Mouse (Mus musculus): ENCODE measurements around the gene Ulk3.
A peak's percentile ranks its signal among the peaks of the same experiment; 100 is the strongest.

Gene Ulk3

GRCm38 (mm10) chr9:57618854-57619253 is 29.6 kb downstream of the Ulk3 start:
- DNase-seq = no peak

GRCm38 (mm10) chr9:57620674-57621073 is 31.4 kb downstream of the Ulk3 start, which contains the start of gene Lman1l:
Gene Lman1l, minus strand, starts transcription at chr9:57620774.
- no peak for DNase-seq

- no peak for DNase-seq
Observed at GRCm38 (mm10) chr9:57624295-57624694, 35.0 kb downstream of the Ulk3 start.

- no peak for DNase-seq
Observed at GRCm38 (mm10) chr9:57625674-57626500, 36.6 kb downstream of the Ulk3 start.

GRCm38 (mm10) chr9:57627191-57627590 is 37.9 kb downstream of the Ulk3 start:
- DNase-seq = no peak

GRCm38 (mm10) chr9:57627892-57628291 is 38.6 kb downstream of the Ulk3 start:
- no peak for DNase-seq

- DNase-seq = no peak
Observed at GRCm38 (mm10) chr9:57628717-57629116, 39.5 kb downstream of the Ulk3 start.

GRCm38 (mm10) chr9:57629118-57629874 is 40.0 kb downstream of the Ulk3 start:
- peak; percentile 89 to 93 for DNase-seq

- no peak for DNase-seq
Observed at GRCm38 (mm10) chr9:57633481-57634024, 44.3 kb downstream of the Ulk3 start.

- DNase-seq = no peak
Observed at GRCm38 (mm10) chr9:57637272-57637671, 48.0 kb downstream of the Ulk3 start.

GRCm38 (mm10) chr9:57637741-57638322 is 48.6 kb downstream of the Ulk3 start:
- peak in 1 of 2 experiments; percentile 58 for DNase-seq

GRCm38 (mm10) chr9:57638651-57639459 is 49.6 kb downstream of the Ulk3 start:
- DNase-seq = no peak

- DNase-seq = no peak
Observed at GRCm38 (mm10) chr9:57639661-57640328, 50.5 kb downstream of the Ulk3 start.

- no peak for DNase-seq
Observed at GRCm38 (mm10) chr9:57640384-57640783, 51.1 kb downstream of the Ulk3 start.

- DNase-seq = no peak
Observed at GRCm38 (mm10) chr9:57641022-57641421, 51.8 kb downstream of the Ulk3 start.

- no peak for DNase-seq
Observed at GRCm38 (mm10) chr9:57641775-57642550, 52.7 kb downstream of the Ulk3 start.

- DNase-seq = no peak
Observed at GRCm38 (mm10) chr9:57643169-57643855, 54.1 kb downstream of the Ulk3 start.

- DNase-seq = no peak
Observed at GRCm38 (mm10) chr9:57643856-57644180, 54.6 kb downstream of the Ulk3 start.

- no peak for DNase-seq
Observed at GRCm38 (mm10) chr9:57644442-57644943, 55.2 kb downstream of the Ulk3 start.

Data from cerebellum, postnatal 14 days (tissue).